Mouse (Mus musculus): ENCODE results near the gene Sv2a. TPM values are rescaled to one million over a fixed set of nuclear protein-coding genes. Genes with fewer than 3 reads are reported as not detected.
"Not testable (repeated sequence)": the region's sequence is repeated elsewhere in the genome, so short reads cannot be mapped to it uniquely, and the experiment has no call there.

Gene Sv2a
- total RNA-seq, 1 experiment: 7.2 TPM

DNA sequence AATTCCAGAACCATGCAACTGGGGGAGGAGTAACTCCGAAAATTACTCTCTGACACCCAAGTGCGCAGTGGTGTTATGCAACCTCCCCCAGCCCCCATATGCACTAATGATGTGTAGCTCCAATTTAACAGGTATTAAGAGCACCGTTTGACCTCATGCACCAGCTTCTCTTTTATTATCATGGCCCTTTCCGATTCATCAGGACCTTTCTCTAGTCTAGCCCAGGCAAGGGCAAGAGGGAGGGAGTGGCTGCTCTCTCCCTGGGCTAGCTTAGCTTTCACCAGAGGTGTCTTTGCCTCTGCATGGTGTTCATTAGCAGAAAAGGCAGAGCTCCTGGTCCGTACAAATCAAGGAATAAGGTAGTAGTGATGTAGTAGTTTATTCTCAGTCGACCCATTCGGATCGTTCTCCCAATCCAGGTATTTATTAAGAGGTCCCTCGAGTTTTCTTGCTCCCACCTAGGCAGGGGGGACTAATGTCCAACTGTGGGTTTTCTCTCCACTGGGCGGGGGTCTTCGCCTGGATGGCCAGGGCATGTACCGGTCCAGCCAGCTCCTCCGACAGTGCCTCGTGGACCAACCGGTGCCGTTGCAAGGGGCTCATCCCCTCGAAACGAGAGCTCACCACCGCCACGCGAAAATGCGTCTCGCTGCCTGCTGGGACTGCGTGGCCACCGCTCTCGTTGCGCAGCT, 15.6 kb downstream of the Sv2a start:
- TF ChIP-seq ZNF384 (IDR thresholded peaks at IDR 0.05; ENCODE audit: low read depth, low read length) (no peak), ZC3H11A (IDR thresholded peaks at IDR 0.05; ENCODE audit: borderline replicate concordance, low read depth, low read length) (no peak)
- peak overlapping the region; percentile 75 to 85 for H3K4me3 ChIP-seq (ENCODE audit: insufficient read depth in 1 of 2, low read depth in 1 of 2, low read length in 2 of 2, poor library complexity in 1 of 2, severe bottlenecking in 1 of 2)
- no peaks in the 10 kb centered on the region for H3K9me3 ChIP-seq (ENCODE audit: control insufficient read depth, insufficient read depth, low read depth, low read length)
- no peak for DNase-seq (ENCODE audit: low read depth, low spot score)
- peaks cover 0 to 4% of the 10 kb centered on the region in 2 experiments; a peak in 1 of 4 replicates for H3K4me1 ChIP-seq (ENCODE audit: control insufficient read depth in 2 of 2, insufficient read depth in 2 of 2, low read length in 2 of 2, poor library complexity in 1 of 2)
- H3K9ac ChIP-seq (ENCODE audit: insufficient read depth, low read depth, low read length, poor library complexity, severe bottlenecking): peak overlapping the region; percentile 93
- H3K27ac ChIP-seq (ENCODE audit: insufficient read depth, low read depth, low read length, poor library complexity, severe bottlenecking): peak overlapping the region; percentile 70
- in situ Hi-C loops (cut with MboI; ENCODE audit: low sequenced_read_pairs in 2 of 2, unreplicated experiment in 2 of 2): no loop called here
- no peaks in the 10 kb centered on the region for H3K36me3 ChIP-seq (ENCODE audit: control insufficient read depth, insufficient read depth, low read length, poor library complexity, severe bottlenecking)

- Histone ChIP-seq H3K36me3 (ENCODE audit: control insufficient read depth, insufficient read depth, low read length, poor library complexity, severe bottlenecking) (no peaks in the 10 kb centered on the region), H3K9ac (ENCODE audit: insufficient read depth, low read depth, low read length, poor library complexity, severe bottlenecking) (peak overlapping the region; percentile 93), H3K9me3 (ENCODE audit: control insufficient read depth, insufficient read depth, low read depth, low read length) (no peaks in the 10 kb centered on the region), H3K27ac (ENCODE audit: insufficient read depth, low read depth, low read length, poor library complexity, severe bottlenecking) (peak overlapping the region; percentile 70), H3K4me3 (ENCODE audit: insufficient read depth in 1 of 2, low read depth in 1 of 2, low read length in 2 of 2, poor library complexity in 1 of 2, severe bottlenecking in 1 of 2) (peak overlapping the region; percentile 75 to 85), H3K4me1 (ENCODE audit: control insufficient read depth in 2 of 2, insufficient read depth in 2 of 2, low read length in 2 of 2, poor library complexity in 1 of 2) (peaks cover 0 to 4% of the 10 kb centered on the region in 2 experiments; a peak in 1 of 4 replicates)
- TF ChIP-seq ZNF384 (IDR thresholded peaks at IDR 0.05; ENCODE audit: low read depth, low read length) (no peak), MAFK (IDR thresholded peaks at IDR 0.05; ENCODE audit: insufficient read depth, low read depth, low read length) (peak; percentile 62; the same call in 1 of the 2 replicates), HCFC1 (IDR thresholded peaks at IDR 0.05; ENCODE audit: borderline replicate concordance, insufficient read depth, low read length) (peak; percentile 91), ZC3H11A (IDR thresholded peaks at IDR 0.05; ENCODE audit: borderline replicate concordance, low read depth, low read length) (no peak), CHD2 (IDR thresholded peaks at IDR 0.05; ENCODE audit: low read depth, low read length) (peak; percentile 92)
- in situ Hi-C loops (cut with MboI; ENCODE audit: low sequenced_read_pairs in 2 of 2, unreplicated experiment in 2 of 2): no loop called here
- peak; percentile 72 for DNase-seq (ENCODE audit: low read depth, low spot score)
Observed at GRCm38 (mm10) chr3:96197129-96197749, 16.3 kb downstream of the Sv2a start.

GRCm38 (mm10) chr3:96198181-96198580, 17.2 kb downstream of the Sv2a start:
- Histone ChIP-seq H3K27ac (ENCODE audit: insufficient read depth, low read depth, low read length, poor library complexity, severe bottlenecking) (no peak overlapping the region; the same call in 1 of the 2 replicates), H3K36me3 (ENCODE audit: control insufficient read depth, insufficient read depth, low read length, poor library complexity, severe bottlenecking) (no peaks in the 10 kb centered on the region), H3K9ac (ENCODE audit: insufficient read depth, low read depth, low read length, poor library complexity, severe bottlenecking) (peak overlapping the region; percentile 71), H3K4me1 (ENCODE audit: control insufficient read depth in 2 of 2, insufficient read depth in 2 of 2, low read length in 2 of 2, poor library complexity in 1 of 2) (peaks cover 0 to 4% of the 10 kb centered on the region in 2 experiments; a peak in 1 of 4 replicates), H3K4me3 (ENCODE audit: insufficient read depth in 1 of 2, low read depth in 1 of 2, low read length in 2 of 2, poor library complexity in 1 of 2, severe bottlenecking in 1 of 2) (peak overlapping the region; percentile 42 to 75), H3K9me3 (ENCODE audit: control insufficient read depth, insufficient read depth, low read depth, low read length) (no peaks in the 10 kb centered on the region)
- in situ Hi-C loops (cut with MboI; ENCODE audit: low sequenced_read_pairs in 2 of 2, unreplicated experiment in 2 of 2): no loop called here
- TF ChIP-seq CHD2 (IDR thresholded peaks at IDR 0.05; ENCODE audit: low read depth, low read length) (no peak), ZNF384 (IDR thresholded peaks at IDR 0.05; ENCODE audit: low read depth, low read length) (no peak), ZC3H11A (IDR thresholded peaks at IDR 0.05; ENCODE audit: borderline replicate concordance, low read depth, low read length) (no peak), HCFC1 (IDR thresholded peaks at IDR 0.05; ENCODE audit: borderline replicate concordance, insufficient read depth, low read length) (no peak), MAFK (IDR thresholded peaks at IDR 0.05; ENCODE audit: insufficient read depth, low read depth, low read length) (no peak)
- no peak for DNase-seq (ENCODE audit: low read depth, low spot score)

DNA sequence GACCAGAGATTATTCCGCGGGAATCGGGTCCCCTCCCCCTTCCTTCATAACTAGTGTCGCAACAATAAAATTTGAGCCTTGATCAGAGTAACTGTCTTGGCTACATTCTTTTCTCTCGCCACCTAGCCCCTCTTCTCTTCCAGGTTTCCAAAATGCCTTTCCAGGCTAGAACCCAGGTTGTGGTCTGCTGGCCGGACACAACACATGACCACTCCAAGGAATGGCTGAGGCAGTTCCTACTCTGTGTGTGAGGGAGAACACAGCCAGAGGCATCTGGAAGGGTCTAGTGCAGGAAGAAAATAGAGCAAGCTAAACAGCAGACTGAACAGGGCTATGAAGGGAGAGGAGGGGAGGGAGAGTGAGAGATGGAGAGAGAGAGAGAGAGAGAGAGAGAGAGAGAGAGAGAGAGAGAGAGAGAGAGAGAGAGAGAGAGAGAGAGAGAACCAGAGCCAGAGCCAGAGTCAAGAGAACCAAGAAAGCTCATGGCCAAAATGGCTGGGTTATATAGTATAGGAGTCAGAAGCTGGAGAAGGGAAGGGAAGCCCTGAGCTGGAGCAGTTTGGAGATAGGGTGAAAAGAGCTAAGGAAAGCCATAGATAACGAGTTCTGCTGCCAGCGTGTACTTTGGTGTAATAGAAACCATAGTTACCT, 17.8 kb downstream of the Sv2a start:
- H3K36me3 ChIP-seq (ENCODE audit: control insufficient read depth, insufficient read depth, low read length, poor library complexity, severe bottlenecking); H3K9me3 ChIP-seq (ENCODE audit: control insufficient read depth, insufficient read depth, low read depth, low read length); H3K4me1 ChIP-seq (ENCODE audit: control insufficient read depth in 2 of 2, insufficient read depth in 2 of 2, low read length in 2 of 2, poor library complexity in 1 of 2); H3K9ac ChIP-seq (ENCODE audit: insufficient read depth, low read depth, low read length, poor library complexity, severe bottlenecking); H3K4me3 ChIP-seq (ENCODE audit: insufficient read depth in 1 of 2, low read depth in 1 of 2, low read length in 2 of 2, poor library complexity in 1 of 2, severe bottlenecking in 1 of 2); in situ Hi-C loops (cut with MboI; ENCODE audit: low sequenced_read_pairs in 2 of 2, unreplicated experiment in 2 of 2); DNase-seq (ENCODE audit: low read depth, low spot score); H3K27ac ChIP-seq (ENCODE audit: insufficient read depth, low read depth, low read length, poor library complexity, severe bottlenecking): not testable (repeated sequence)

Measured in ES-E14 (cell line).